9 mouse cellular contexts compared by ENCODE assay signal in the genomic region with DNA sequence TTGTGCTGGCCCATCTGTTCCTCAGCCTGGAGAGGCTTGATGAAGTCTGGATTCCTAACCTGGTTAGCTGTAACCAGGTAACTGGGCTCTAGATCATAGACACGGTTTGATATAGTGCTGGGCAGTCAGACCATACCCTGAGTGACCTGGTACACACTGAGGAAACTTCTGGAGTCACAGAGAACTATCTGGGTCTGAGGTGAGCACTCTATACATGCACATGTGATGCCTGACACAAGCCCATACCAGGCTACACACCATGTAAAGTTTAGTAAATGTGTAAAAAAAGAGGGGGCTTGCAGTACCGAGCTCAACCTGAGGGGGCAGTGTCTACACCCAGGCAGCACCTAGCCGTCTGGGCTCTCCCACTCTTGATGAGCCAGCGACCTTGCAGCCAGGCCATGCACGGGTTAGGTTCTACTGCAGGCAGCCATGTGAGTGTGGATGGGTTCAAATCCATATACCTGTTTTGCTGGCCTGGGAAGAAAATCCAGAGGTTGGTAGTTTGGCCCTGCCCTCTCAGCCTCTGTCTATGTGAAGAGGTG.
DNase-seq lines count a peak whose midpoint lies in the region; ATAC-seq and TF ChIP-seq lines count a peak whose summit lies in the region.
"Had no signal": no experiment of that assay in that cellular context is flagged by ENCODE, and none has a peak within 500 bp of the region (broad histone marks: within the 10 kb centered on the region; RNA-seq: fewer than 3 reads in every experiment).

No protein-coding gene starts in this region.

- no peaks in the 10 kb centered on the region for H3K9me3 ChIP-seq in embryonic facial prominence, embryonic 14.5 days (ENCODE audit: control insufficient read depth, low read length)
- no peaks in the 10 kb centered on the region for H3K9me3 ChIP-seq in intestine, embryonic 15.5 days
- no peaks in the 10 kb centered on the region for H3K9me3 ChIP-seq in limb, embryonic 14.5 days (ENCODE audit: control insufficient read depth, low read length)
- no peaks in the 10 kb centered on the region for H3K9me3 ChIP-seq in neural tube, embryonic 11.5 days (ENCODE audit: control insufficient read depth, low read length)

- peaks cover 44% of the 10 kb centered on the region for H3K36me3 ChIP-seq in embryonic facial prominence, embryonic 14.5 days (ENCODE audit: control insufficient read depth, insufficient read depth, low read length)
- peaks cover 15% of the 10 kb centered on the region; the same call in 1 of the 2 replicates for H3K36me3 ChIP-seq in intestine, embryonic 15.5 days
- H3K36me3 ChIP-seq in limb, embryonic 14.5 days (ENCODE audit: control insufficient read depth, insufficient read depth, low read length): peaks cover 30% of the 10 kb centered on the region; the same call in 1 of the 2 replicates
- peaks cover 8% of the 10 kb centered on the region for H3K36me3 ChIP-seq in neural tube, embryonic 11.5 days (ENCODE audit: control insufficient read depth, insufficient read depth, low read length)

- H3K27ac ChIP-seq in bone marrow macrophage, adult 2 months (ENCODE audit: insufficient read depth, low read depth, low read length): no peak overlapping the region
- H3K27ac ChIP-seq in embryonic facial prominence, embryonic 14.5 days (replicated peaks; ENCODE audit: low read depth, low read length): no peak overlapping the region
- H3K27ac ChIP-seq in intestine, embryonic 15.5 days: no peak overlapping the region
- no peak overlapping the region for H3K27ac ChIP-seq in limb, embryonic 14.5 days (replicated peaks; ENCODE audit: low read depth, low read length)
- no peak overlapping the region for H3K27ac ChIP-seq in neural tube, embryonic 11.5 days (ENCODE audit: low read depth, low read length)
- H3K27ac ChIP-seq: heart, embryonic 13.5 days had no signal

- H3K4me3 ChIP-seq in bone marrow macrophage, adult 2 months (ENCODE audit: insufficient read depth, low read length): no peak overlapping the region
- no peak overlapping the region for H3K4me3 ChIP-seq in embryonic facial prominence, embryonic 14.5 days (ENCODE audit: low read depth, low read length)
- H3K4me3 ChIP-seq in intestine, embryonic 15.5 days (replicated peaks): no peak overlapping the region
- no peak overlapping the region for H3K4me3 ChIP-seq in limb, embryonic 14.5 days (replicated peaks; ENCODE audit: low read length)
- no peak overlapping the region for H3K4me3 ChIP-seq in neural tube, embryonic 11.5 days (ENCODE audit: low read depth, low read length)
- H3K4me3 ChIP-seq: heart, embryonic 13.5 days had no signal

- WGBS in embryonic facial prominence, embryonic 14.5 days: 25% methylated on average over 5 of the region's 5 CpGs
- WGBS in intestine, embryonic 15.5 days: 23% methylated on average over 5 of the region's 5 CpGs
- 20% methylated on average over 5 of the region's 5 CpGs for WGBS in limb, embryonic 14.5 days
- 19% methylated on average over 5 of the region's 5 CpGs for WGBS in neural tube, embryonic 11.5 days

- no peaks in the 10 kb centered on the region for H3K27me3 ChIP-seq in embryonic facial prominence, embryonic 14.5 days (replicated peaks; ENCODE audit: control insufficient read depth, insufficient read depth, low read length)
- H3K27me3 ChIP-seq in intestine, embryonic 15.5 days (replicated peaks): no peaks in the 10 kb centered on the region
- no peaks in the 10 kb centered on the region for H3K27me3 ChIP-seq in limb, embryonic 14.5 days (ENCODE audit: control insufficient read depth, insufficient read depth, low read length)
- H3K27me3 ChIP-seq in neural tube, embryonic 11.5 days (ENCODE audit: control insufficient read depth, insufficient read depth, low read length): no peaks in the 10 kb centered on the region

- H3K9ac ChIP-seq in embryonic facial prominence, embryonic 14.5 days (ENCODE audit: low read depth, low read length): no peak overlapping the region
- no peak overlapping the region for H3K9ac ChIP-seq in intestine, embryonic 15.5 days
- no peak overlapping the region for H3K9ac ChIP-seq in limb, embryonic 14.5 days (ENCODE audit: low read depth, low read length, severe bottlenecking)
- no peak overlapping the region for H3K9ac ChIP-seq in neural tube, embryonic 11.5 days (ENCODE audit: low read length)
- H3K9ac ChIP-seq: heart, embryonic 13.5 days had no signal

- 0 out of 2 replicates have a peak, but pooled peaks have one; percentile 53 for ATAC-seq in embryonic facial prominence, embryonic 14.5 days (ENCODE audit: low read depth)
- ATAC-seq in intestine, embryonic 15.5 days: 0 out of 2 replicates have a peak, but pooled peaks have one; percentile 39
- ATAC-seq in limb, embryonic 14.5 days (ENCODE audit: low FRiP score, low read depth): peak; percentile 37; the same call in 1 of the 2 replicates
- no peak for ATAC-seq in neural tube, embryonic 11.5 days (ENCODE audit: insufficient read depth, low FRiP score, low TSS enrichment)

- TF ChIP-seq POLR2A in bone marrow macrophage, adult 2 months (IDR thresholded peaks at IDR 0.05; ENCODE audit: borderline replicate concordance, low read depth, low read length): no peak
- no peak for TF ChIP-seq POLR2A in limb, embryonic 14.5 days (IDR thresholded peaks at IDR 0.05; ENCODE audit: borderline replicate concordance, extremely low read depth, insufficient read depth, insufficient read length)

- TF ChIP-seq CTCF in bone marrow macrophage, adult 2 months (IDR thresholded peaks at IDR 0.05; ENCODE audit: low read depth, low read length): peak; percentile 86

- no peak overlapping the region for H3K4me2 ChIP-seq in embryonic facial prominence, embryonic 14.5 days (ENCODE audit: low read depth, low read length)
- no peak overlapping the region for H3K4me2 ChIP-seq in intestine, embryonic 15.5 days (replicated peaks)
- H3K4me2 ChIP-seq in limb, embryonic 14.5 days (replicated peaks; ENCODE audit: low read depth, low read length, severe bottlenecking): no peak overlapping the region
- H3K4me2 ChIP-seq in neural tube, embryonic 11.5 days (ENCODE audit: low read depth): no peak overlapping the region
- H3K4me2 ChIP-seq: heart, embryonic 13.5 days had no signal

- DNase-seq in urinary bladder, adult 18-20 months (ENCODE audit: low spot score in 2 of 2): peak; percentile 18 to 41
- DNase-seq in urinary bladder, postnatal 10 days (ENCODE audit: low spot score): no peak
- no peak for DNase-seq in embryonic facial prominence, embryonic 14.5 days (ENCODE audit: low spot score)
- DNase-seq in limb, embryonic 14.5 days (ENCODE audit: low spot score): peak; percentile 59
- DNase-seq in neural tube, embryonic 11.5 days (ENCODE audit: low spot score): peak; percentile 76
- peak; percentile 39 for DNase-seq in urinary bladder, postnatal 25 days (ENCODE audit: low spot score)

- no peaks in the 10 kb centered on the region for H3K4me1 ChIP-seq in bone marrow macrophage, adult 2 months (ENCODE audit: control insufficient read depth, insufficient read depth, low read length)
- H3K4me1 ChIP-seq in embryonic facial prominence, embryonic 14.5 days (ENCODE audit: control insufficient read depth, insufficient read depth, low read length): no peaks in the 10 kb centered on the region
- H3K4me1 ChIP-seq in intestine, embryonic 15.5 days (replicated peaks): 0 out of 2 replicates have a peak, but pooled peaks cover 3% of the 10 kb centered on the region
- H3K4me1 ChIP-seq in limb, embryonic 14.5 days (ENCODE audit: control insufficient read depth, insufficient read depth, low read length): no peaks in the 10 kb centered on the region
- H3K4me1 ChIP-seq in neural tube, embryonic 11.5 days (ENCODE audit: control insufficient read depth, insufficient read depth, low read length): peaks cover 7% of the 10 kb centered on the region; the same call in 1 of the 2 replicates
- H3K4me1 ChIP-seq: heart, embryonic 13.5 days had no signal

Comparison
In these comparisons a context has a peak if more than half of its experiments do, and no peak if none do; other contexts are left out.
1. DNase-seq: peak in urinary bladder, adult 18-20 months (2 of 2), limb, embryonic 14.5 days (single experiment), neural tube, embryonic 11.5 days (single experiment) and urinary bladder, postnatal 25 days (single experiment); none in urinary bladder, postnatal 10 days (single experiment) and embryonic facial prominence, embryonic 14.5 days (single experiment).